Mouse (Mus musculus) lung, postnatal 0 days (tissue): Measurements from ENCODE around the gene Ttpal. TPM values are rescaled to one million over a fixed set of nuclear protein-coding genes. Genes with fewer than 3 reads are reported as not detected.

Source experiments
- ATAC-seq: fragments of 200-750 bp; cut with Nextera tagmentation; 2 replicates; pipeline ENCODE4 v1.8.0; 2017; ENCODE audit warnings: moderate library complexity
- DNase-seq: peaks from one replicate; pipeline ENCODE4 v3.0.0-alpha.2; 2016; ENCODE audit warnings: low spot score
- H3K27ac ChIP-seq: fragments of 300-500 bp; sonication (generic); 2 replicates; pipeline ENCODE4 v1.5.1; 2014; ENCODE audit warnings: antibody characterized with exemption, mild to moderate bottlenecking, low read length, mixed read lengths
- H3K27me3 ChIP-seq: fragments of 300-500 bp; sonication (generic); replicated peaks from 2 replicates; pipeline ENCODE4 v1.6.1; 2014; ENCODE audit warnings: low read length, mixed read lengths; ENCODE audit not compliant: insufficient read depth
- H3K36me3 ChIP-seq: fragments of 300-500 bp; sonication (generic); 2 replicates; pipeline ENCODE4 v1.6.1; 2014; ENCODE audit warnings: low read length, mixed read lengths; ENCODE audit not compliant: insufficient read depth
- H3K4me1 ChIP-seq: fragments of 300-500 bp; sonication (generic); 2 replicates; pipeline ENCODE4 v1.6.1; 2014; ENCODE audit warnings: antibody characterized with exemption, low read depth, low read length, mixed read lengths; ENCODE audit not compliant: insufficient read depth
- H3K4me2 ChIP-seq: fragments of 300-500 bp; sonication (generic); replicated peaks from 2 replicates; pipeline ENCODE4 v1.6.1; 2014; ENCODE audit warnings: low read depth, mild to moderate bottlenecking, low read length, moderate library complexity, mixed read lengths
- H3K4me3 ChIP-seq: fragments of 300-500 bp; sonication (generic); 2 replicates; pipeline ENCODE4 v1.5.1; 2014; ENCODE audit warnings: low read depth, low read length
- H3K9ac ChIP-seq: fragments of 300-500 bp; sonication (generic); replicated peaks from 2 replicates; pipeline ENCODE4 v1.6.1; 2014; ENCODE audit warnings: low read depth, mild to moderate bottlenecking
- H3K9me3 ChIP-seq: fragments of 300-500 bp; sonication (generic); 2 replicates; pipeline ENCODE4 v1.6.1; 2016; ENCODE audit warnings: low read length, mixed read lengths
- CTCF ChIP-seq: IDR thresholded peaks from 2 replicates; pipeline ENCODE4 v1.5.1; 2016; ENCODE audit warnings: antibody characterized with exemption, mild to moderate bottlenecking
- EP300 ChIP-seq: IDR thresholded peaks from 2 replicates; pipeline ENCODE4 v1.6.1; 2016; ENCODE audit warnings: antibody characterized with exemption, mild to moderate bottlenecking, control low read depth
- WGBS: fragments of 180-500 bp; shearing (Covaris S2); extraction: QIAGEN DNeasy Blood & Tissue Kit; methylation state at CpG from one replicate; pipeline ENCODE4 v1.1.7; 2014; 5-methylcytosine and 5-hydroxymethylcytosine counted together
- polyA plus RNA-seq: library from polyadenylated mRNA; unstranded; fragments of >200 nt; fragmentation: Nextera tagmentation; extraction: Ambion mirVana; gene quantifications from 2 replicates; pipeline ENCODE4 v1.2.1, GENCODE M21; 2015

Gene Ttpal
- polyA plus RNA-seq, 1 experiment from 2014 or later, result 20.0 TPM

GRCm38 (mm10) chr2:163559236-163559635, 42.9 kb upstream of the Ttpal start:
- WGBS, result 34% methylated on average over 5 of the region's 5 CpGs

DNA sequence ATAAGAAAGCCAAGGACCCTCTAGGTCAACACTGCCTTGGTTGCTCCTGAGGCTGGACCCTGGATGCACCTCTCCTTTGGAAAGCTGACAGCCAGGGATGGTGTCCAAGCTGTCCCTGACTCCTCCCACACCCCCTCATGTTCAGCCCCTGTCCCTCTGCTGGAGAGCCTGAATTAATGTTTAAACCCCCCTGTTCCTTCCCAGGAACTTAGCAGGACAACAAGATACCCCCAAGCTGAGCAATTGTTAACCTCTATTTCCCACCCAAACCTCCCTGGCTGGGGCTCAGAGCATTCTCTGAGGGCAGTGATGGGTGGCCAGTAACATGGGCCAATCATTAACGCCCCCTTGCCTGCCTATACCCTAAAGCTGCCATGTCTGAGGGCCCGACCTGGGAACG, 41.9 kb upstream of the Ttpal start:
- TF ChIP-seq CTCF (no peak), EP300 (no peak)
- Histone ChIP-seq H3K4me1 (no peaks in the 10 kb centered on the region), H3K4me3 (no peak overlapping the region), H3K4me2 (no peak overlapping the region), H3K9ac (no peak overlapping the region), H3K36me3 (no peaks in the 10 kb centered on the region), H3K27me3 (no peaks in the 10 kb centered on the region), H3K27ac (no peak overlapping the region), H3K9me3 (no peaks in the 10 kb centered on the region)
- WGBS, result 84% methylated on average over 3 of the region's 3 CpGs
- DNase-seq (no peak), ATAC-seq (no peak)

More at GRCm38 (mm10) chr2:163559236-163559635, 42.9 kb upstream of the Ttpal start:
- Histone ChIP-seq H3K4me3 (no peak overlapping the region), H3K27ac (no peak overlapping the region), H3K9ac (no peak overlapping the region), H3K4me2 (no peak overlapping the region), H3K36me3 (no peaks in the 10 kb centered on the region), H3K9me3 (no peaks in the 10 kb centered on the region), H3K4me1 (no peaks in the 10 kb centered on the region), H3K27me3 (no peaks in the 10 kb centered on the region)
- no peak for TF ChIP-seq CTCF
- TF ChIP-seq EP300, result no peak
- DNase-seq (no peak), ATAC-seq (no peak)

DNA sequence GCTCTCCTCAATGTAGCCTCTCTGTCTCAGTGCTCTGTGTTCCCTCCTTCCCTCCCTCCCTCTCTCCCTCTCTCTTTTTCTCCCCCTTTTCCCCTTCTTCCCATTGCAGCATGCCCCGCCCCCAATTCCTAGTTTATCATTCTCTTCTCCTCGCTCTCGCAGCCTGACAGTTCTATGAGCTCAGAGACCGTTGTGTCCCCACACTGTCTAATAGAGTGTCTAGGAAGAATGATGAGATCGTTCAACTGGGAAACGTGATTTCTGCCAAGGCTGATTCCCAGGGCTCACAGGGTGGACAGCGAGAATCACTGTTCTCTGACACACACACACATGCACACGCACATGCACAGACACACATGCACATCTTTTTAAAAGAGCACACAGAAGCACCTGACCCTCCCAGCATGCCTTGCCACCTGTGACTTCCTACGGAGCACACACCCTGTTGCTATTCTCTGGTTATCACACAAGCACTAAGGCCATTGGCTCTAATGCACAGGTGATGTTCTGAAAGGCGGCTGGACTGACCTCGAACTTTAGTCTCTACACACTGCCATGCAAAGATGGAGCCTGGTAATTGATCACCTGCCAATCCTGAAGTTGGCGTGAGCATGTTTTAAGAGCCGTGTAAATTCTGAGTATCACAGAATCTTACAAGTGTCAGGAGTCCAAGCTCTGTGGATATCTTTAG, 40.7 kb upstream of the Ttpal start:
- no peak overlapping the region for H3K9ac ChIP-seq
- ATAC-seq (no peak; the same call in 1 of the 2 replicates), DNase-seq (peak; percentile 20)
- H3K4me3 ChIP-seq, result no peak overlapping the region
- no peak overlapping the region for H3K27ac ChIP-seq
- no peaks in the 10 kb centered on the region for H3K27me3 ChIP-seq
- no peak overlapping the region for H3K4me2 ChIP-seq
- H3K9me3 ChIP-seq, result no peaks in the 10 kb centered on the region
- H3K36me3 ChIP-seq, result no peaks in the 10 kb centered on the region
- no peaks in the 10 kb centered on the region for H3K4me1 ChIP-seq
- TF ChIP-seq CTCF (no peak), EP300 (no peak)
- 55% methylated on average over 13 of the region's 13 CpGs for WGBS

DNA sequence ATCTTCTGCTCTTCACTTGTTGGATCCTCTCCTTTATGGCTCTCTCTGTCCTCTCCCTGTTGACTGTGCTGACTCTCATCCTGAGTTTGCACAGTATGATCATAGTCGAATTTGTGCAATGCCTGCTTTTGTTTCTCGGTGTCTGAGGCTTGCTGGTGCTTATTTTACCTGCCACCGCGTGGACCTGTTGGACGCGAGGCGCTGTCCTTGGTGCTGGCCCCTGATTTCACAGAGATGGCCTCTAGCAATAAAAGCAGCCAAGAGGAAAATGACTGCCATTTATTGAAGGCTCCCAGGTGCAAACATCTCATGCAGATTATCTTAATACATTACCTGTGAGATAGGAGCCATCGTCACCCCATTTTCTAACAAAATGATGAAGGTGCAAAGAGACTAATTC, 37.5 kb upstream of the Ttpal start:
- peak; percentile 27 for DNase-seq
- ATAC-seq, result no peak
- H3K27ac ChIP-seq, result no peak overlapping the region
- no peak overlapping the region for H3K9ac ChIP-seq
- H3K4me2 ChIP-seq, result no peak overlapping the region
- H3K4me1 ChIP-seq, result no peaks in the 10 kb centered on the region
- no peaks in the 10 kb centered on the region for H3K36me3 ChIP-seq
- no peaks in the 10 kb centered on the region for H3K27me3 ChIP-seq
- WGBS, result 22% methylated on average over 8 of the region's 8 CpGs
- H3K4me3 ChIP-seq, result no peak overlapping the region
- no peaks in the 10 kb centered on the region for H3K9me3 ChIP-seq
- TF ChIP-seq EP300, result no peak

DNA sequence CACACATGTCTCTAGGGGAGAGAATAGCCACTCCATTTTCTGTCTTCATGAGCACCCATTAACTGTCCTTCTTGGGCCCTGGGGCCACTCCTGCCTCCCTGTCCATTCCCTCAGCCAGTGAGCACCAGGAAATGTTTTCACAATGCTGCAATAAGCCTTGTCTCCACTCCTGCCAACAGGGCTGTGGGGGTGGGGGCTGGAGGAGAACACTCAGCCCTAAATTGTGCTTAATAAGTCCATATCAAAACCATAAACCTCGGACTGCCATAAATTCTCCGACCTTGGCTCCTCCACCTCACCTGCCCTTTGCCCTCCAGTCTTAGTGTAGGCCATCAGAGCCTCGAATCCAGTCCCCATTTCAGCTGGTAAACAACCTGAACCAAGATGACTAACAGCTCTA, 27.8 kb upstream of the Ttpal start:
- no peak overlapping the region for H3K27ac ChIP-seq
- WGBS, result 87% methylated on average over 3 of the region's 3 CpGs
- DNase-seq, result no peak
- no peaks in the 10 kb centered on the region for H3K36me3 ChIP-seq
- no peaks in the 10 kb centered on the region for H3K27me3 ChIP-seq
- no peak for ATAC-seq
- TF ChIP-seq CTCF, result no peak
- TF ChIP-seq EP300, result no peak
- H3K9ac ChIP-seq, result no peak overlapping the region
- H3K4me1 ChIP-seq, result no peaks in the 10 kb centered on the region
- no peak overlapping the region for H3K4me3 ChIP-seq
- no peaks in the 10 kb centered on the region for H3K9me3 ChIP-seq
- no peak overlapping the region for H3K4me2 ChIP-seq

GRCm38 (mm10) chr2:163575248-163575647, 26.9 kb upstream of the Ttpal start:
- H3K27me3 ChIP-seq, result no peaks in the 10 kb centered on the region
- H3K27ac ChIP-seq, result no peak overlapping the region
- H3K4me1 ChIP-seq, result no peaks in the 10 kb centered on the region
- DNase-seq, result no peak
- H3K9ac ChIP-seq, result no peak overlapping the region
- TF ChIP-seq EP300 (no peak), CTCF (no peak)
- no peak overlapping the region for H3K4me3 ChIP-seq
- peak; percentile 63; the same call in 1 of the 2 replicates for ATAC-seq
- H3K36me3 ChIP-seq, result no peaks in the 10 kb centered on the region
- H3K4me2 ChIP-seq, result no peak overlapping the region
- WGBS, result 31% methylated on average over 11 of the region's 11 CpGs
- no peaks in the 10 kb centered on the region for H3K9me3 ChIP-seq
